Mouse (Mus musculus): ENCODE results near the gene Zc3h7b. TPM values are rescaled to one million over a fixed set of nuclear protein-coding genes. Genes with fewer than 3 reads are reported as not detected.
A peak's percentile ranks its signal among the peaks of the same experiment; 100 is the strongest.

The Zc3h7b gene
- polyA plus RNA-seq, 1 experiment from 2014 or later: 26.5 TPM

DNA sequence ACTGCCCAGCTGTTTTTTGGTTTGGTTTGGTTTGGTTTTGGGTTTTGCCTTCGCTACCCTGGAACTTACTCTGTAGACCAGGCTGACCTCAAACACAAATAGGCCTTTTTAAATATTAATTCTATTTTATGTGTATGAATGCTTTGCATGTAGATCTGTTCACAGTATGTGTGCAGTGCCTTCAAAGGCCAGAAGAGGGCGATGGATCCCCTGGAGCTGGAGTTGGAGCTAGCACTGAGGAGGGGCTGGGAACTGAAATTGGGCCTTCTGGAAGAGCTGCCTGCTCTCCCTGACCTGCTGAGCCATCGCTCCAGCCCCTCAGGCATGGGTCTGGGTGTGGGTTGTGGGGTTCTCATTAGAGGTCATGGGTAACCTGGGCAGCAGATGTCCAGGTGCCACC, 17.1 kb downstream of the Zc3h7b start:
- ATAC-seq (replicated peaks; ENCODE audit: low FRiP score, low read depth) (no peak), DNase-seq (ENCODE audit: low spot score) (no peak)
- Histone ChIP-seq H3K4me2 (ENCODE audit: low read length) (no peak overlapping the region), H3K4me1 (replicated peaks; ENCODE audit: insufficient read depth, low read length) (no peaks in the 10 kb centered on the region), H3K27ac (no peak overlapping the region), H3K27me3 (ENCODE audit: insufficient read depth, low read length) (no peaks in the 10 kb centered on the region), H3K4me3 (replicated peaks; ENCODE audit: low read depth, low read length) (no peak overlapping the region), H3K9me3 (replicated peaks; ENCODE audit: low read length) (no peaks in the 10 kb centered on the region), H3K9ac (ENCODE audit: low read depth, low read length) (no peak overlapping the region), H3K36me3 (ENCODE audit: insufficient read depth, low read length) (no peaks in the 10 kb centered on the region)
- WGBS: 94% methylated on average over 3 of the region's 3 CpGs
- peak; percentile 41 for TF ChIP-seq CTCF (IDR thresholded peaks at IDR 0.05; ENCODE audit: low read depth)

DNA sequence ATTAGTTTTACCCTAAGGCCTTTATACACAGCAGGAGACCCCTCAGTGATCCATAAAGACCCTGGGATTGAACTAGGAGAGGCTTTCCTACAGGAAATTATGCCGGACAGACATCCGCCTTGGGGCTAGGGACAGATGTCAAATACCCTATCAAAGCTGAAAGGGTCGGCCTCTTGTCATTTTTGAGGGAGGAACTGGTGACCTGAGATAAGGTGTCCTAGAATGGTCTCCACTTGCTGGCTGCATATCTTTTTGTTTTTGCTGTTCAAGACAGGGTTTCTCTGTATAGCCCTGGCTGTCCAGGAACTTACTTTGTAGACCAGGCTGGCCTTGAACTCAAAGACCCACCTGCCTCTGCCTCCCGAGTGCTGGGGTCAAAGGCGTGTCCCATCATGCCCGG, 19.7 kb downstream of the Zc3h7b start:
- Histone ChIP-seq H3K4me2 (ENCODE audit: low read length) (no peak overlapping the region), H3K27me3 (ENCODE audit: insufficient read depth, low read length) (no peaks in the 10 kb centered on the region), H3K9me3 (replicated peaks; ENCODE audit: low read length) (no peaks in the 10 kb centered on the region), H3K4me3 (replicated peaks; ENCODE audit: low read depth, low read length) (no peak overlapping the region), H3K36me3 (ENCODE audit: insufficient read depth, low read length) (peaks cover 7% of the 10 kb centered on the region; the same call in 1 of the 2 replicates), H3K4me1 (replicated peaks; ENCODE audit: insufficient read depth, low read length) (0 out of 2 replicates have a peak, but pooled peaks cover 4% of the 10 kb centered on the region), H3K9ac (ENCODE audit: low read depth, low read length) (no peak overlapping the region), H3K27ac (no peak overlapping the region)
- ATAC-seq (replicated peaks; ENCODE audit: low FRiP score, low read depth) (no peak), DNase-seq (ENCODE audit: low spot score) (no peak)
- WGBS: 88% methylated on average over 6 of the region's 6 CpGs
- TF ChIP-seq CTCF (IDR thresholded peaks at IDR 0.05; ENCODE audit: low read depth): no peak

DNA sequence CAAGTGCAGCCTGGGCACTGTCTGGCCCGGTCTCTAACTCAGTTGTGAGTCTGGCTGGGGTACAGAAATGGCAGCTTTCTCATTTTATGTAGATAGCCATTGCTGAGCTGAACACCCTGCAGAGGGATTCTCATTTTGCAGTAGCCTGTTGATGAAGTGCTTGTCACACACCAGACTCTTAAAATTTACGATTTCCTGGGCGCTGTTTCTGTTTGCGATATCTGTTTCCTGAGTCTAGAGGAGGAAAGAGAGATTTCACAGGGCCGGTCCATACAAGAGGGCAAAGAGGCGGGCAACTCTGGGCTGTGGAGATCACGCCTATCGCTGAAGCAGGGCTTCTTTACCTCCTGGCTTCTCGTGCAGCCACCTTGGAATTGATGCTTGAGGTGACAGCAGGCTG, 20.8 kb downstream of the Zc3h7b start:
- DNase-seq (ENCODE audit: low spot score): no peak

DNA sequence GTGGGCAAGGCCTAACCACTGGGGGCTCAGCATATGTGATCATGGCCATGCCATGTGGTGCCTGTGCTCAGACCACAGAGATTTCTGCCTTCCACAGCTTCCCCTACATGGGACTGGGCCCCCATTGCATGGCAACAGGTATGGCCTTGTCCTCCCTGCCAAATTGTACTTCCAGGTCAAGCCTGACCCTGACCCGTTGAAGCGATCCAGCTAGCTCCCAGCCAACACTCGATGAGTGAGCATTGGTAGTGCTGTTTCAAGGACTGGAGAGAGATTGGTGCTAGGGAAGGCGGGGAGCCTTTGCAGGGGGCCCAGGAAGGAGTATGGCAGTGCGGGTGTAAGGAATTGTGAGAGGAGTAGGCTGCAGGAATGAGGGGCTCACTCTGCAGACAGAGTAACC, 21.6 kb downstream of the Zc3h7b start:
- no peaks in the 10 kb centered on the region for H3K27me3 ChIP-seq (ENCODE audit: insufficient read depth, low read length)
- H3K27ac ChIP-seq: no peak overlapping the region
- H3K4me3 ChIP-seq (replicated peaks; ENCODE audit: low read depth, low read length): no peak overlapping the region
- no peak overlapping the region for H3K4me2 ChIP-seq (ENCODE audit: low read length)
- DNase-seq (ENCODE audit: low spot score) (no peak), ATAC-seq (replicated peaks; ENCODE audit: low FRiP score, low read depth) (no peak)
- no peak for TF ChIP-seq CTCF (IDR thresholded peaks at IDR 0.05; ENCODE audit: low read depth)
- peaks cover 15% of the 10 kb centered on the region; the same call in 1 of the 2 replicates for H3K36me3 ChIP-seq (ENCODE audit: insufficient read depth, low read length)
- no peaks in the 10 kb centered on the region for H3K9me3 ChIP-seq (replicated peaks; ENCODE audit: low read length)
- 74% methylated on average over 5 of the region's 5 CpGs for WGBS
- H3K9ac ChIP-seq (ENCODE audit: low read depth, low read length): no peak overlapping the region
- H3K4me1 ChIP-seq (replicated peaks; ENCODE audit: insufficient read depth, low read length): 0 out of 2 replicates have a peak, but pooled peaks cover 4% of the 10 kb centered on the region

More for the DNA sequence above, 20.8 kb downstream of the Zc3h7b start:
- ATAC-seq (replicated peaks; ENCODE audit: low FRiP score, low read depth): no peak
- whole genome bisulfite sequencing: 57% methylated on average over 9 of the region's 9 CpGs
- Histone ChIP-seq H3K9me3 (replicated peaks; ENCODE audit: low read length) (no peaks in the 10 kb centered on the region), H3K4me2 (ENCODE audit: low read length) (no peak overlapping the region), H3K4me1 (replicated peaks; ENCODE audit: insufficient read depth, low read length) (0 out of 2 replicates have a peak, but pooled peaks cover 4% of the 10 kb centered on the region), H3K36me3 (ENCODE audit: insufficient read depth, low read length) (peaks cover 13% of the 10 kb centered on the region; the same call in 1 of the 2 replicates), H3K9ac (ENCODE audit: low read depth, low read length) (no peak overlapping the region), H3K27me3 (ENCODE audit: insufficient read depth, low read length) (no peaks in the 10 kb centered on the region), H3K27ac (no peak overlapping the region), H3K4me3 (replicated peaks; ENCODE audit: low read depth, low read length) (no peak overlapping the region)
- TF ChIP-seq CTCF (IDR thresholded peaks at IDR 0.05; ENCODE audit: low read depth): no peak

DNA sequence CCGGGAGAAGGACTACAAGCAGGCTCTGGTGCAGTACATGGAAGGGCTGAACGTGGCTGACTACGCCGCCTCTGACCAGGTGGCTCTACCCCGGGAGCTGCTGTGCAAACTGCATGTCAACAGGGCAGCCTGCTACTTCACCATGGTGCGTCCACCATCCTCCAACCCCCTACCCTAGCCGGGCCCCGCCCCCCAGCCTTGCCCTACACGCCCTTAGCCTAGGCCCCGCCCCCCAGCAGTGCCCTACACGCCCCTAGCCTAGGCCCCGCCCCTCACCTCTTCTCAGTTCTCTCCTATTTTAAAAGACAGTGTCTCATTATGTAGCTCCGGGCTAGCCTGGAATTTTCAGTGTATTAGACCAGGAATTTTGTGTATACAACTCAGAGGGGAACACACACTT, 24.2 kb downstream of the Zc3h7b start:
- peaks cover 35% of the 10 kb centered on the region for H3K36me3 ChIP-seq (ENCODE audit: insufficient read depth, low read length)
- 0 out of 2 replicates have a peak, but pooled peaks have one; percentile 23 for ATAC-seq (replicated peaks; ENCODE audit: low FRiP score, low read depth)
- no peak for DNase-seq (ENCODE audit: low spot score)

DNA sequence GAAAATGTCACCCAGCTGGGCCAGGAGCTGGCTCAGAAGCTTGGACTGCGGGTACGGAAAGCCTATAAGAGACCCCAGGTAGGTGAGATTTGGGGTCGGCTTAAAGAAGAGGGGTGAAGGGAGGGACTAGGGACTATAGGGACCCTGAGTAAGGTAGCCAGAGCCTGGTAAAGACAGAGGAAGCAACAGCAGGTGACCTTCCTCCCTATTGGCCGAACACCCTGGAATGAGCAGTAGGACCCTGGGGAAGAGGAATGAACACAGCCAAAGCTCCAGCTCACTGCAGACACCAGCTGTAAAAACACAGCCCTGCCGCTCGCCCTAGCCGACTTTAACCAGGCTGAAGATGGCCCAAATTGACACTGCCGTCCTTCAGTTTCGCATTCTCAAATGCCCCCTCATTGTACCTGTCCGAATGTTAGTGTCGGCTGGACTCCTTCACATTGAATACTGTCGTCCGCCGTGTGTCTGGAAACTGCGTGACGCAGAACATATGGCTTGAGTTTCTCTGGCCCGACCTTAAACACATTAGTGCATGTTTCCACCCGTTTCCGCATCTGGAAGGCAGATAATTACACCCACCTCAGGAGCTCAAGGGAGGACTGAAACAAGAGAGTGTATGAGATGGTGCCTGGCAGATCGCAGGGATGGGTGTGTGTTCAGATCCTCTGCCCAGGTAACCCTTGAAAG, 27.7 kb downstream of the Zc3h7b start:
- Histone ChIP-seq H3K4me2 (ENCODE audit: low read length) (no peak overlapping the region), H3K27ac (0 out of 2 replicates have a peak overlapping the region, but pooled peaks have one; percentile 19), H3K36me3 (ENCODE audit: insufficient read depth, low read length) (peaks cover 53% of the 10 kb centered on the region), H3K9me3 (replicated peaks; ENCODE audit: low read length) (no peaks in the 10 kb centered on the region), H3K9ac (ENCODE audit: low read depth, low read length) (no peak overlapping the region), H3K4me1 (replicated peaks; ENCODE audit: insufficient read depth, low read length) (0 out of 2 replicates have a peak, but pooled peaks cover 2% of the 10 kb centered on the region), H3K4me3 (replicated peaks; ENCODE audit: low read depth, low read length) (no peak overlapping the region), H3K27me3 (ENCODE audit: insufficient read depth, low read length) (no peaks in the 10 kb centered on the region)
- TF ChIP-seq CTCF (IDR thresholded peaks at IDR 0.05; ENCODE audit: low read depth): no peak
- 50% methylated on average over 20 of the region's 20 CpGs for WGBS
- ATAC-seq (replicated peaks; ENCODE audit: low FRiP score, low read depth) (no peak), DNase-seq (ENCODE audit: low spot score) (peak; percentile 47)

More for the DNA sequence above, 24.2 kb downstream of the Zc3h7b start:
- H3K4me1 ChIP-seq (replicated peaks; ENCODE audit: insufficient read depth, low read length): 0 out of 2 replicates have a peak, but pooled peaks cover 4% of the 10 kb centered on the region
- no peaks in the 10 kb centered on the region for H3K9me3 ChIP-seq (replicated peaks; ENCODE audit: low read length)
- no peak for TF ChIP-seq CTCF (IDR thresholded peaks at IDR 0.05; ENCODE audit: low read depth)
- no peak overlapping the region for H3K4me2 ChIP-seq (ENCODE audit: low read length)
- H3K9ac ChIP-seq (ENCODE audit: low read depth, low read length): no peak overlapping the region
- H3K4me3 ChIP-seq (replicated peaks; ENCODE audit: low read depth, low read length): no peak overlapping the region
- H3K27me3 ChIP-seq (ENCODE audit: insufficient read depth, low read length): no peaks in the 10 kb centered on the region
- WGBS: 64% methylated on average over 13 of the region's 13 CpGs
- H3K27ac ChIP-seq: no peak overlapping the region
